Mouse (Mus musculus): ENCODE measurements around the gene Prrg2.

GRCm38 (mm10) chr7:45068000-45068318, 5.5 kb upstream of the Prrg2 start:
- no peak for TF ChIP-seq GATA1 (IDR thresholded peaks at IDR 0.05; ENCODE audit: low read length)
- no peak for TF ChIP-seq TAL1 (IDR thresholded peaks at IDR 0.05; ENCODE audit: low read length)
